Mouse (Mus musculus) heart, adult 2 months (tissue): ENCODE results near the gene Fam155a. TPM values are rescaled to one million over a fixed set of nuclear protein-coding genes. Genes with fewer than 3 reads are reported as not detected.

ENCODE experiments used
- DNase-seq, 2 experiments: peaks; one replicate each; pipeline ENCODE4 v3.0.0; 2021
- H3K27ac ChIP-seq: fragments of 200-600 bp; 2 replicates; pipeline ENCODE4 v1.8.1; 2022
- H3K27me3 ChIP-seq: fragments of 200-500 bp; 2 replicates; pipeline ENCODE4 v1.6.1; 2012; ENCODE audit warnings: mild to moderate bottlenecking, low read length, inconsistent platforms, mixed read lengths; ENCODE audit not compliant: control insufficient read depth, insufficient read depth
- H3K36me3 ChIP-seq: fragments of 200-500 bp; 2 replicates; pipeline ENCODE4 v1.6.1; 2012; ENCODE audit warnings: low read length, inconsistent platforms; ENCODE audit not compliant: control insufficient read depth, insufficient read depth
- H3K4me1 ChIP-seq: fragments of 200-500 bp; 2 replicates; pipeline ENCODE4 v1.6.1; 2011; ENCODE audit warnings: low read length; ENCODE audit not compliant: control insufficient read depth, insufficient read depth
- H3K4me3 ChIP-seq: fragments of 200-600 bp; 2 replicates; pipeline ENCODE4 v1.8.1; 2022
- H3K79me2 ChIP-seq: fragments of 200-500 bp; replicated peaks from 2 replicates; pipeline ENCODE4 v1.6.1; 2012; ENCODE audit warnings: mild to moderate bottlenecking, inconsistent platforms, low read length, moderate library complexity, mixed read lengths; ENCODE audit not compliant: control insufficient read depth, insufficient read depth
- H3K9ac ChIP-seq: fragments of 200-500 bp; 2 replicates; pipeline ENCODE4 v1.6.1; 2012; ENCODE audit warnings: low read depth, mild to moderate bottlenecking, control low read depth, inconsistent platforms, low read length, mixed read lengths
- CTCF ChIP-seq: fragments of 200-600 bp; IDR thresholded peaks from 2 replicates; pipeline ENCODE4 v1.8.1; 2022; ENCODE audit warnings: antibody characterized with exemption, mild to moderate bottlenecking, moderate library complexity
- EP300 ChIP-seq: fragments of 200-500 bp; IDR thresholded peaks from 2 replicates; pipeline ENCODE4 v1.6.1; 2011; ENCODE audit warnings: low read depth, low read length, control low read depth; ENCODE audit not compliant: insufficient read depth
- POLR2A ChIP-seq: fragments of 200-500 bp; IDR thresholded peaks from 2 replicates; pipeline ENCODE4 v1.6.1; 2011; ENCODE audit warnings: mild to moderate bottlenecking, low read depth, low read length, control low read depth; ENCODE audit not compliant: insufficient read depth
- WGBS: fragments of 180-500 bp; shearing (Covaris S2); methylation state at CpG from one replicate; pipeline ENCODE4 v1.1.7; 2018; 5-methylcytosine and 5-hydroxymethylcytosine counted together
- intact Hi-C: fragments of 180-260 bp; cut with DNase I; formaldehyde crosslinking; loops from one replicate; pipeline ENCODE4 v1.15.1; 2025
- polyA plus RNA-seq: library from polyadenylated mRNA; depleted of rRNA; stranded (reverse); fragments of >200 nt; gene quantifications from 2 replicates; pipeline ENCODE4 v1.2.3, GENCODE M21; 2012
- total RNA-seq, 2 experiments: library from RNA; stranded (reverse); gene quantifications; 2 replicates each; pipeline ENCODE4 v1.2.3; 2021

Fam155a gene
- total and polyA plus RNA-seq, 3 experiments, result 0.08 TPM; not detected in 2

DNA sequence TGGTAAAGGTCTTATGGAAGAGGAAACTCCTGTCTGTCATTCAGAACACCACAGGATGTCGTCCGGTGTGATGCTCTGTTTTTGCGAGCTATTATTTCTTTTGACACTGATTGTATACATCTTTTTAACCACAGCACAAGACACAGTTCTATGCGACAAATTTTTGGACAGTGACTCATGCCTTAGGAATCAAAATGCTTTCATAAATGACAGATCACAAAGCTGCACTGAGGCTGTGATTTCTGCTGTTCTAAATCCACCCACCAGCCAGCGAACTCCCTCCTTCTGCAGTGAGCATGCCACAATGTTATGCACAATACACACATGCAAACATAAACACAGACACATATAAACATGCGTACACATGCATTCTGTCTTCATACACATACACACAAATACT is 224.5 kb downstream of the Fam155a start:
- 39% methylated on average over 6 of the region's 6 CpGs for WGBS
- no peaks in the 10 kb centered on the region for H3K27me3 ChIP-seq
- no peaks in the 10 kb centered on the region for H3K36me3 ChIP-seq
- no peaks in the 10 kb centered on the region for H3K4me1 ChIP-seq
- no peak for TF ChIP-seq EP300
- no peak for TF ChIP-seq CTCF
- TF ChIP-seq POLR2A, result no peak
- DNase-seq, result no peak
- H3K27ac ChIP-seq, result no peak overlapping the region
- intact Hi-C loops, result no loop called here
- H3K4me3 ChIP-seq, result no peak overlapping the region
- H3K79me2 ChIP-seq, result no peaks in the 10 kb centered on the region
- no peak overlapping the region for H3K9ac ChIP-seq

DNA sequence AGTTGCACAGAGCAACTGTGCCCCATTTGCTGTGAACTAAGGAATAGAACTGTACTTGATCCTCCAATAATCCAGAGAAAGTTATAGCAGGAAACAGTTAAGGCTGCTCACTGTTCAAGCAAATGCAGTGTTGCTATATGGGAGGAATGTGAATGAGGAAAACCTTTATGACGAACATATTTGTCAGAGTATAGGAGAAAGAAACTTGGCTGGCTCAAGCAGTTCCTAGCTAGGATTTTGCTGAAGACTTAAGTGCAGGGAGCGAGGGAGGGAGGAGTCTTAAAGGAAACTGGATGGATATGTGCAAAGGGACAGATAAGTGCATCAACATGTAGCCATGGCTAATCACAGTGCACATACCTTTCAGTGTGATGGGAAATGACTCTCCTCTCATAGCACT is 225.3 kb downstream of the Fam155a start:
- WGBS, result 47% methylated on average over 2 of the region's 2 CpGs
- Histone ChIP-seq H3K36me3 (no peaks in the 10 kb centered on the region), H3K4me3 (no peak overlapping the region), H3K79me2 (no peaks in the 10 kb centered on the region), H3K4me1 (no peaks in the 10 kb centered on the region), H3K27ac (no peak overlapping the region), H3K9ac (no peak overlapping the region), H3K27me3 (no peaks in the 10 kb centered on the region)
- intact Hi-C loops, result no loop called here
- TF ChIP-seq POLR2A (no peak), CTCF (no peak), EP300 (no peak)
- DNase-seq, result no peak

GRCm38 (mm10) chr8:9535730-9536372 is 235.1 kb downstream of the Fam155a start:
- H3K27ac ChIP-seq, result no peak overlapping the region
- no peak overlapping the region for H3K4me3 ChIP-seq
- no peaks in the 10 kb centered on the region for H3K36me3 ChIP-seq
- DNase-seq, result no peak
- WGBS, result 74% methylated on average over 5 of the region's 5 CpGs
- H3K27me3 ChIP-seq, result no peaks in the 10 kb centered on the region
- no peaks in the 10 kb centered on the region for H3K4me1 ChIP-seq
- H3K79me2 ChIP-seq, result no peaks in the 10 kb centered on the region
- no peak overlapping the region for H3K9ac ChIP-seq
- TF ChIP-seq EP300 (no peak), CTCF (no peak), POLR2A (no peak)
- intact Hi-C loops, result no loop called here

- 83% methylated on average over 3 of the region's 3 CpGs for WGBS
These were observed 244.4 kb downstream of the Fam155a start for GRCm38 (mm10) chr8:9526515-9526914.

DNA sequence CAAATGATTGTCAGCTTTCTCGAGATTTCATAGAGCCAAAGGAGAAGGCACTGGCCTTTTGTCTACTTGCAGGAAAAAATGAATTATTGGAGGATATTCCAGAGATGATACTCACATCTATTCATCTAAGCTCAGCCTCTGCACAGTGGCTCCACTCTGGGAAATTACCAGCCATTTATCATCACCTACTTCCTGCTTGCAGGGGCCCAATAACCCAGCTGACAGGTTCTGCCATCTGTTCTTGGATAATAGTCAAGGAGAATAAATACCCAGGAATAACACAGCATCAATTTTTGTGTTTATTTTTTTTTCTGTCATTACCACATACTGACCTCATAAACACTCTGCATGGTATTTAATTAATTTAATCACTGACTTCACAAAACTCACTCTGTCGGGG is 249.4 kb downstream of the Fam155a start:
- TF ChIP-seq POLR2A (no peak), EP300 (no peak), CTCF (no peak)
- intact Hi-C loops, result no loop called here
- 62% methylated on average over 2 of the region's 2 CpGs for WGBS

More at GRCm38 (mm10) chr8:9526515-9526914, 244.4 kb downstream of the Fam155a start:
- no peak overlapping the region for H3K27ac ChIP-seq
- no peak for TF ChIP-seq POLR2A
- no peak for TF ChIP-seq EP300
- no peak for TF ChIP-seq CTCF
- intact Hi-C loops, result no loop called here
- H3K27me3 ChIP-seq, result no peaks in the 10 kb centered on the region
- DNase-seq, result no peak
- no peaks in the 10 kb centered on the region for H3K36me3 ChIP-seq
- H3K9ac ChIP-seq, result no peak overlapping the region
- H3K4me3 ChIP-seq, result no peak overlapping the region
- no peaks in the 10 kb centered on the region for H3K79me2 ChIP-seq
- no peaks in the 10 kb centered on the region for H3K4me1 ChIP-seq

DNA sequence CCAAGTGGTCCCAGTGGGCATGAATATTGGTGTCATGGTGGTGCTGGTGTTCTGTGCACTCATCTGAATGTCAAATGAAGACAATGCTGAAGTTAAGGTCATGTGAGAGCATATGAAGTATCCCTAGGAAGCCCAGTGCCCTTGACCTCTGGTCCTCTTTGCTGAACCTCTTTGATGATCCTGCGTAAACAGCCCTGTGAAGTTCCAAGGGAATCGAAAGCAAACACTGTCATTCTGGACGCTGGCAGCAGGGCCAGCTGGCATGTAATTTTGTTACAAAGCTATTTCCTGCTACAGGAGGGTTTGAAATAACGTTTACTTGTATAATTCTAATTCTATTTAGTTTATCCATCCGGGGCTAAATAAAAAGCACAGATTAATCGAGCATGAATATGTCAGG is 270.2 kb downstream of the Fam155a start:
- no peak overlapping the region for H3K4me3 ChIP-seq
- H3K27me3 ChIP-seq, result no peaks in the 10 kb centered on the region
- H3K9ac ChIP-seq, result no peak overlapping the region
- no peak overlapping the region for H3K27ac ChIP-seq
- H3K36me3 ChIP-seq, result no peaks in the 10 kb centered on the region
- TF ChIP-seq CTCF (no peak), POLR2A (no peak), EP300 (no peak)
- DNase-seq, result no peak
- no peaks in the 10 kb centered on the region for H3K79me2 ChIP-seq
- 49% methylated on average over 6 of the region's 6 CpGs for WGBS
- intact Hi-C loops, result no loop called here
- no peaks in the 10 kb centered on the region for H3K4me1 ChIP-seq

More for the DNA sequence above, 249.4 kb downstream of the Fam155a start:
- Histone ChIP-seq H3K36me3 (no peaks in the 10 kb centered on the region), H3K27me3 (no peaks in the 10 kb centered on the region), H3K79me2 (no peaks in the 10 kb centered on the region), H3K4me1 (no peaks in the 10 kb centered on the region), H3K9ac (no peak overlapping the region), H3K27ac (no peak overlapping the region), H3K4me3 (no peak overlapping the region)
- no peak for DNase-seq
